Mouse (Mus musculus): ENCODE measurements around the gene Cmss1. TPM values are rescaled to one million over a fixed set of nuclear protein-coding genes. Genes with fewer than 3 reads are reported as not detected.
A peak's percentile ranks its signal among the peaks of the same experiment; 100 is the strongest.
"Not testable (repeated sequence)": the region's sequence is repeated elsewhere in the genome, so short reads cannot be mapped to it uniquely, and the experiment has no call there.

Cmss1 gene
- polyA plus RNA-seq, 1 experiment from 2014 or later: 56.1 TPM

DNA sequence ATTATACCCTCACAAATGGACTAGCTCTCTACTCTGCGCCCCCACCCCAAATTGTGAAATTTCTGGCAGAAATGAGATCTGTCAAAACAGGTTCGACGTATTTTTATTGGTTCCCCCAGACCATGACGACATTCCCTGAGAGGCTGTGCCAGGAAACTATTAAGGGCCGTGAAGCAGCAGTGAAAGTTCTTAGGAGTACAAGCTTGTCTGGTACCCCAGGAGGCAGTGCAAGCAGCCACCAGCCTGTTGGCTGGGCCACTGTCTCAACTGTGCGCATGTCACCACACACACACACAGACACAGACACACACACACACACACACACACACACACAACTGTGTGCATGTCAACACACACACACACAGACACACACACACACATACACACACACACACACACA lies 208.8 kb downstream of the Cmss1 start:
- WGBS: 50% methylated on average over 6 of the region's 6 CpGs
- Histone ChIP-seq H3K4me2 (replicated peaks) (no peak overlapping the region), H3K27ac (0 out of 2 replicates have a peak overlapping the region, but pooled peaks have one; percentile 43)

DNA sequence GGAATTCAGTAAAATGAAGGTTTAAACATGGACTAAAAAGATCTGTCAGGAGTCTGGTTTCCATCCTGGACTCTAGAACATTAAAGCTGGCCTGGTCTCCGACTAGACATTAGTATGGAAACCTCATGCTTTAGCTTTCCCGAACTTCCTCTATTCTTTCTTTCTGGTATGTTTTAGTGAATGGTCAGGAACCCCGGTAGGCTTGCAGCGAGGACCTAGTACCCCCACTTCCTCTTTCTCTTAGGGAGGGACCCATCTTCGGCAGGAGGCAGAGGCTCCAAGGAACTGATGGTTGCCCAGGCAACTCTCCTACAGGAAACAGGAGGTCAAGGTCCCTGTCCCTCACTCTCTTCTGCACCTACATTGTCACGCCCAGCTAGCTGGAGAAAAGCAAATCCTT lies 210.4 kb downstream of the Cmss1 start:
- Histone ChIP-seq H3K9me3 (no peaks in the 10 kb centered on the region), H3K4me1 (peaks cover 11% of the 10 kb centered on the region; the same call in 1 of the 2 replicates), H3K36me3 (no peaks in the 10 kb centered on the region), H3K27me3 (no peaks in the 10 kb centered on the region), H3K4me3 (no peak overlapping the region), H3K9ac (no peak overlapping the region), H3K4me2 (replicated peaks) (no peak overlapping the region), H3K27ac (no peak overlapping the region)
- no peak for ATAC-seq (ENCODE audit: insufficient number of reproducible peaks, insufficient read depth, low FRiP score, low TSS enrichment)
- WGBS: 75% methylated on average over 6 of the region's 6 CpGs

More for the DNA sequence above, 208.8 kb downstream of the Cmss1 start:
- Histone ChIP-seq H3K9ac (no peak overlapping the region), H3K27me3 (no peaks in the 10 kb centered on the region), H3K36me3 (no peaks in the 10 kb centered on the region), H3K4me1 (peaks cover 13% of the 10 kb centered on the region; the same call in 1 of the 2 replicates), H3K9me3 (no peaks in the 10 kb centered on the region), H3K4me3 (no peak overlapping the region)
- peak; percentile 11; the same call in 1 of the 2 replicates for ATAC-seq (ENCODE audit: insufficient number of reproducible peaks, insufficient read depth, low FRiP score, low TSS enrichment)

DNA sequence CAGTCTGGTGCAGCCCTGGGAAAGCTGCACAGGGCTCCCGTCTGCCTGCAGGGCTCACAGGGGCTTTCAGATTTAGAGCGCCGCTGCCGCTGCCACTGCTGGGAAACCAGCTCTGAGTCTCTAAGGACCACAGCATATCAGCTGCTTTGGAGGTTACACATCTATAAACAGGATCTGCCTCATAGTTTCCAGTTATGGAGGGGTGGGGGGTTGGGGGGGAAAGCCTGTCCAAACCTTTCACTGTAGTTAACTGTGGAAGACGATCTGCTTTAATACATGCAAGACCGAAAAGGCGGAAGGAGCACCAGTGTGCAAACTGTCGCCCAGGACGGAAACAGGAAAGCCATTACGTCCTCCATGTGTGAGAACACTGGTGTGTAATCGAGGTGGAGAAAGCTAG lies 213.5 kb downstream of the Cmss1 start:
- Histone ChIP-seq H3K4me2 (replicated peaks) (no peak overlapping the region), H3K27me3 (no peaks in the 10 kb centered on the region), H3K9ac (no peak overlapping the region), H3K27ac (no peak overlapping the region), H3K4me1 (peaks cover 7% of the 10 kb centered on the region; the same call in 1 of the 2 replicates), H3K36me3 (no peaks in the 10 kb centered on the region), H3K9me3 (no peaks in the 10 kb centered on the region), H3K4me3 (no peak overlapping the region)
- no peak for ATAC-seq (ENCODE audit: insufficient number of reproducible peaks, insufficient read depth, low FRiP score, low TSS enrichment)
- WGBS: 50% methylated on average over 11 of the region's 11 CpGs

DNA sequence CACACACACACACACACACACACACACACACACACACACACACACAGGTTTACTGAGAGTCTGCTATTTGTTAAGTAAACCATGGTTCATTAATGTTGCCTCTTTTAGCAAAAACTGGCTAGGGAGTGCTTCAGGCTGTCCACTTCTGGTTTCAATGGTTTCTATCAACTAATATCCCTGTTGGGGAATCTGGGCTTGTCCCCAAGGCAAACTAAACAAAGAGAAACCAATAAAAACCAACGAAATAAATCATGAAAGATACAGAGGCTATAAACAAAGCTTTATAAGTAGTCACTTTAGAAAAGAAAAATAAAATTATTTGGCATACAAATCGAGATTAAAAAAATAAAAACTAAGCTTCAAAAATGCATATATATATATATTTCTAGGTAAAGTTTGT lies 214.2 kb downstream of the Cmss1 start:
- Histone ChIP-seq H3K27me3 (no peaks in the 10 kb centered on the region), H3K4me3 (no peak overlapping the region), H3K36me3 (no peaks in the 10 kb centered on the region), H3K9ac (no peak overlapping the region), H3K4me2 (replicated peaks) (no peak overlapping the region), H3K27ac (no peak overlapping the region), H3K9me3 (no peaks in the 10 kb centered on the region), H3K4me1 (0 out of 2 replicates have a peak, but pooled peaks cover under 1% of the 10 kb centered on the region)
- WGBS: 74% methylated on average over 2 of the region's 2 CpGs
- no peak for ATAC-seq (ENCODE audit: insufficient number of reproducible peaks, insufficient read depth, low FRiP score, low TSS enrichment)

DNA sequence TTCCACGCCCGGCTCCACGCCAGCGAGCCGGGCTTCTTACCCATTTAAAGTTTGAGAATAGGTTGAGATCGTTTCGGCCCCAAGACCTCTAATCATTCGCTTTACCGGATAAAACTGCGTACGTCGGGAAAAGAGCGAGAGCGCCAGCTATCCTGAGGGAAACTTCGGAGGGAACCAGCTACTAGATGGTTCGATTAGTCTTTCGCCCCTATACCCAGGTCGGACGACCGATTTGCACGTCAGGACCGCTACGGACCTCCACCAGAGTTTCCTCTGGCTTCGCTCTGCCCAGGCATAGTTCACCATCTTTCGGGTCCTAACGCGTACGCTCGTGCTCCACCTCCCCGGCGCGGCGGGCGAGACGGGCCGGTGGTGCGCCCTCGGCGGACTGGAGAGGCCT lies 215.5 kb downstream of the Cmss1 start:
- not testable (repeated sequence) for H3K4me2 ChIP-seq (replicated peaks); H3K27me3 ChIP-seq; ATAC-seq (ENCODE audit: insufficient number of reproducible peaks, insufficient read depth, low FRiP score, low TSS enrichment); H3K9me3 ChIP-seq; H3K9ac ChIP-seq; H3K4me1 ChIP-seq; H3K36me3 ChIP-seq; H3K27ac ChIP-seq; H3K4me3 ChIP-seq
- WGBS: 36% methylated on average over 29 of the region's 39 CpGs

DNA sequence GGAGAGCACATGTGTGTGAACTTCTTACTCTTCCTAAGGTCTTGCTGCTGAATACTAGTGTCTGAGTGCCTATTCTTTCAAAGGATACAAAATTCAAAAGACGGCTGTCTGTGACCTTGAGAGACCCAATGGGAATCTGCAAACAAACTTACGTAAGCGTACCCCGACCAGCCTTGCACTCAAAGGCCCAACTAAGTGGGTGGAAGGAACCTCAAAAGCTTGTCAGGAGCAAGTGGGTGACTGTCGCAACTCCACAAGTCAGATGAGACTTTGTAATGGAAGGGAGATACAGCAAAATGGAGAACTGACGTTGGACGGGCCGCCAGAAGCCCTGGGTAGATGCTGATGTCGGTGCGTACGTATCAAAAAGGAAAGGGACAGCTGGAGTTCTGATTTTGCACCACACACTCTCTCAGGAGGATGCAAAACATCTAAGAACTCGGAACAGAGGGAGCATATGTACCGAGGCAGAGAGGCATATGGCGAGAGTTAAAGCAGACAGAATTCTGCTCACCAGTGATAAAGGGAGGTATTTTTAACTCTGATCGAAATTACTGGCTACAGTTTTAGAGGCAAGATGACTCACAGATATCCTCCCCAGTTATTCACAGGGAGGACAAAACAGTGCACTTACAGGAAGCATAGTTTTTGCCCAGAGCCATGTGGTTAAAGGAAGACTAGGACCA lies 217.0 kb downstream of the Cmss1 start:
- H3K27ac ChIP-seq: no peak overlapping the region
- H3K4me2 ChIP-seq (replicated peaks): no peak overlapping the region
- H3K4me1 ChIP-seq: no peaks in the 10 kb centered on the region
- H3K9ac ChIP-seq: no peak overlapping the region
- no peaks in the 10 kb centered on the region for H3K9me3 ChIP-seq
- H3K4me3 ChIP-seq: no peak overlapping the region
- no peaks in the 10 kb centered on the region for H3K27me3 ChIP-seq
- WGBS: 85% methylated on average over 15 of the region's 15 CpGs
- no peaks in the 10 kb centered on the region for H3K36me3 ChIP-seq
- ATAC-seq (ENCODE audit: insufficient number of reproducible peaks, insufficient read depth, low FRiP score, low TSS enrichment): no peak

DNA sequence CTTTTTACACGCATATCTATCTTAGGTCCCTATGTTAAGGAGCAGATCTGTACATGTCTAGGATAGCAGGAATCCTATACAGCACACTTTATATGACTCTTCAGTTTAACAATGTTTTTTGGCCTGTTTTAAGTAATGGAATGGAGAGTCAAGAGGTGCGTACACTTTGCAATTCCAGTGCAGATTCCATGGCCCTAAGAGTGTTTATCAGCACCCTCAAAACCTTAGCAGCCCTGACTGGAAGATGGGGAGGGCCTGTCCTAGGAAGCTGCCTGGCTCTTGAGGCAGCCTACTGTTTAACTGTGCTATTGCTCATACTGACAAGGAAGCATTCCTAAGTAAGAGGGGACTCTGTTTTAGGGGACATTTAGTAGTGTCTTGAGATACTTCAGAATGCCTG lies 222.4 kb downstream of the Cmss1 start:
- Histone ChIP-seq H3K9ac (no peak overlapping the region), H3K36me3 (no peaks in the 10 kb centered on the region), H3K27me3 (no peaks in the 10 kb centered on the region), H3K4me2 (replicated peaks) (no peak overlapping the region), H3K27ac (peak overlapping the region; percentile 54; the same call in 1 of the 2 replicates), H3K4me1 (peaks cover 13% of the 10 kb centered on the region), H3K9me3 (no peaks in the 10 kb centered on the region), H3K4me3 (no peak overlapping the region)
- ATAC-seq (ENCODE audit: insufficient number of reproducible peaks, insufficient read depth, low FRiP score, low TSS enrichment): no peak
- WGBS: 90% methylated on average over 2 of the region's 2 CpGs

DNA sequence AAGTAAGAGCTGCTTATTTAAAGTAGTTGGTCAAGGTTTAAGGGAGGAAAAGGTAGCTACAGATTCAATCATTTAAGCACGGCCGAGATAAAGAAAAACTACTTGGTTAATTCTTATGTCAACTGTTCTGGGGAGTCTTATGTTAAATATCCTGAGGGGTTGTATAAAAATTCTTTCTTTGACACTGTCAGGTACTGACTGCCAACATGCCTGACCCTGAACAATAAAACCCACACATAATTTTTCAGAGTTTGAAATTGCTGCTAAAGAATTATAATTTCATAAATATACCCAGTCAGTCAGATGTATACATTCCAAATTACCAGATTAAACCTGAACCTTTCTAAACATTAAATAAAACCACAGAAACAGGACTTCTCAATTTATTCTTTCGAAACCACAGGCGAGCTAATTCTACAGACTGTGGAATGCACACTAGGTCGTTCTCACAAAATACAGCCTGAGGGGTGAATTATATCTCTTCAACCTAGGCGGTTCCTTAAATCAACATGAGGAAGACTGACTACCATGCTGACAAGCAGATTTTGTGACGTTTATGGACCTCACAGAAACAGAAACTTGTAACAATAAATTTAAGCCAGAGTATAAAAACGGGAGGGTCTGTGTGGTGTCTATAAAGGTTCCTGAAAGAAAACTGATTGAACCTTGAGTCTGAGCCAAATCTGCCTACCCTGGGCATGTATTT lies 223.2 kb downstream of the Cmss1 start:
- Histone ChIP-seq H3K9ac (no peak overlapping the region), H3K4me1 (peaks cover 13% of the 10 kb centered on the region), H3K4me3 (no peak overlapping the region), H3K9me3 (no peaks in the 10 kb centered on the region), H3K36me3 (no peaks in the 10 kb centered on the region), H3K4me2 (replicated peaks) (no peak overlapping the region), H3K27ac (peak overlapping the region; percentile 54; the same call in 1 of the 2 replicates), H3K27me3 (no peaks in the 10 kb centered on the region)
- WGBS: 35% methylated on average over 8 of the region's 8 CpGs
- ATAC-seq (ENCODE audit: insufficient number of reproducible peaks, insufficient read depth, low FRiP score, low TSS enrichment): peak; percentile 61

DNA sequence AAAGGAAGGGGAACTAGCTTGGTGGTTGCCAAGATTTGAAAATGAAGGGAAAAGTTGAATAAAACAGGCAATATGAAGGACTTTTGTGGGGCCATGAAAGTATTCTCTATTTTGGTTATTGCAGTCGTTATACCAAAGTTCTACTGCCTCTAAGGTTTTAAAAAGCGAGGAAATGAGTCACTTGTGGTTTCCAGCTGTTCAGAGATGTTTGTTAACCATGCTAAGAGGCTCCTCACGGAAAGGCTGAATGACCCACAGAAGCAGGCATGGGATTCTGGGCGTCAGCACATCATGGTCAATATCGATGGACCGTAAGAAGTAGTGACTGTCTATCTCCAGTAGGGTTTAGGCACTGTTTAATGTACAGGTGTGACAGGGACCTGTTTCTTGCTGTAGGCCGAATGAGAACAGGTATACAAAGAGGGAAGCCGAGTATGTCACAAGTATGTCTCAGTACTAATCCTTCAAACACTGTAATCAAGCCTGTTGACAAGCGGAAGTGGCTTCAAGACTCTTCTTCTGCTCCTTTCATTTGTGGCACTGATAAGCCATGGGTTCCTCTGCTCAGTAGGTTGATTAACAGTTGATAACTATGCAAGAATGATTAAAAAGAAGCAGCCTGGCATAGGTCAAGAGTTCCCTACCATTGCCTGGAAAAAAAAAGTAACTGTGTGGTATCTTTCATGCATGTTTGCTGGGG lies 227.9 kb downstream of the Cmss1 start:
- H3K4me1 ChIP-seq: peaks cover 13% of the 10 kb centered on the region
- 86% methylated on average over 9 of the region's 9 CpGs for WGBS
- ATAC-seq (ENCODE audit: insufficient number of reproducible peaks, insufficient read depth, low FRiP score, low TSS enrichment): no peak
- no peak overlapping the region for H3K4me2 ChIP-seq (replicated peaks)
- H3K36me3 ChIP-seq: no peaks in the 10 kb centered on the region
- H3K9me3 ChIP-seq: no peaks in the 10 kb centered on the region
- H3K27ac ChIP-seq: 0 out of 2 replicates have a peak overlapping the region, but pooled peaks have one; percentile 0
- H3K9ac ChIP-seq: no peak overlapping the region
- H3K4me3 ChIP-seq: no peak overlapping the region
- H3K27me3 ChIP-seq: no peaks in the 10 kb centered on the region

DNA sequence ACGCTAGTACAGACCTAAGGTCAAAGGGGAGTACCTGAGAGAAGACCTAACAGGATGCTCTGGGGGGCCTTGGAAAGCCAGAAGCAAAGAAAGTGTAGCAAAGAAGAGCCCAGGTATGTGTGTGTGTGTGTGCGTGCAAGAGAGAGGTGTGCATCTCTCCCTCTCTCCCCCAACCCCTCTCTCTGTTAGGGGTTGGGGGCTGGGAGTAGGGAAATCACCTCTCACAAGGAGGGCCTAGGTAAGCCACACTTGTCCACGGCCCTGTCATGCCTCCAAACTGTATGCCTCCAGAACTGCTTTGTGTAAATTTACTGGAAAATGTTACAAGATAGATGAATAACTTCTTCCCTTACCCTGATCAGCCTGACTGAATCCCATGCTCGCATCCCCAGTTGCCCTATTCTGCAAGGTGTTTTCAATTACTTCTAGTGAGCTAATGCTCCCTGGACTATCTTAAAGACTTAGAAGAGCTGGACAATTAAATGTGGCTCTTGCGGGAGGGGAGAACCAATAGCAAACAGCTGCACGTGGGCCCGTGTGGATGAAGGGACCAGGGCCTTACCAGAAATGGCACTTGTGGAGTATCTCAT lies 231.3 kb downstream of the Cmss1 start:
- Histone ChIP-seq H3K4me3 (no peak overlapping the region), H3K27me3 (no peaks in the 10 kb centered on the region), H3K36me3 (no peaks in the 10 kb centered on the region), H3K4me1 (peaks cover 11% of the 10 kb centered on the region), H3K27ac (0 out of 2 replicates have a peak overlapping the region, but pooled peaks have one; percentile 11), H3K4me2 (replicated peaks) (no peak overlapping the region), H3K9ac (no peak overlapping the region), H3K9me3 (no peaks in the 10 kb centered on the region)
- ATAC-seq (ENCODE audit: insufficient number of reproducible peaks, insufficient read depth, low FRiP score, low TSS enrichment): no peak; the same call in 1 of the 2 replicates
- WGBS: 51% methylated on average over 7 of the region's 7 CpGs

DNA sequence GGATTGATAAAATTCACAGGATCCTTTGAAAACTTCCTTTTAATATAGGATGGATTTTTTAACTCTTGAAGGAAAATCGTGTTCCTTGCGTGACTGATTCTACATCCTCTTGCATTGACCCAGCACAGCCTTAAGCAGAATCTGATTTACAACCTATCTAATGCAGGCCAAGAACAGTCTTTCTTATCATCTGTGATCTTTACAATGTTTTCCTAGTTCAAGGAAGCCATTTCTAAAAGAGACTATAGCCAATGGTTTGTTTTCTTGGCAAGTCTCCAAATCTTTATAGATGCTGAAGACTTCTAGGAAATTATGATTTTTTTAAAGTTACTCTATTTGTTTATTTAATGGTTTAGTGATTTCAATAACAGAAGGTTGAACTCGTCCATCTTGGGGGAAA lies 234.5 kb downstream of the Cmss1 start:
- Histone ChIP-seq H3K27ac (no peak overlapping the region), H3K4me1 (peaks cover 26% of the 10 kb centered on the region), H3K9ac (no peak overlapping the region), H3K4me2 (replicated peaks) (no peak overlapping the region), H3K36me3 (no peaks in the 10 kb centered on the region), H3K27me3 (no peaks in the 10 kb centered on the region), H3K9me3 (no peaks in the 10 kb centered on the region), H3K4me3 (no peak overlapping the region)
- no peak for ATAC-seq (ENCODE audit: insufficient number of reproducible peaks, insufficient read depth, low FRiP score, low TSS enrichment)
- whole genome bisulfite sequencing: 77% methylated on average over 3 of the region's 3 CpGs
